Mouse (Mus musculus): Measurements from ENCODE around the gene Cbx6. TPM values are rescaled to one million over a fixed set of nuclear protein-coding genes. Genes with fewer than 3 reads are reported as not detected.
A peak's percentile ranks its signal among the peaks of the same experiment; 100 is the strongest.
"Not testable (repeated sequence)": the region's sequence is repeated elsewhere in the genome, so short reads cannot be mapped to it uniquely, and the experiment has no call there.

Gene Cbx6
- total RNA-seq, 2 experiments from 2014 or later, result 25.6 to 36.7 TPM

GRCm38 (mm10) chr15:79832064-79832900 is 2.2 kb downstream of the Cbx6 start:
- peak; percentile 39; the same call in 1 of the 2 replicates for ATAC-seq (replicated peaks; ENCODE audit: low FRiP score, low TSS enrichment, poor library complexity, severe bottlenecking)

- ATAC-seq (replicated peaks; ENCODE audit: low FRiP score, low TSS enrichment, poor library complexity, severe bottlenecking), result peak; percentile 53
Measured at GRCm38 (mm10) chr15:79830388-79830787, 4.1 kb downstream of the Cbx6 start.

GRCm38 (mm10) chr15:79829431-79829830 is 5.1 kb downstream of the Cbx6 start:
- ATAC-seq (replicated peaks; ENCODE audit: low FRiP score, low TSS enrichment, poor library complexity, severe bottlenecking), result no peak

GRCm38 (mm10) chr15:79828366-79829035 is 6.0 kb downstream of the Cbx6 start:
- ATAC-seq (replicated peaks; ENCODE audit: low FRiP score, low TSS enrichment, poor library complexity, severe bottlenecking), result no peak

- ATAC-seq (replicated peaks; ENCODE audit: low FRiP score, low TSS enrichment, poor library complexity, severe bottlenecking), result no peak
Measured at GRCm38 (mm10) chr15:79827778-79828210, 6.7 kb downstream of the Cbx6 start.

- no peak for ATAC-seq (replicated peaks; ENCODE audit: low FRiP score, low TSS enrichment, poor library complexity, severe bottlenecking)
Measured at GRCm38 (mm10) chr15:79827061-79827777, 7.3 kb downstream of the Cbx6 start.

GRCm38 (mm10) chr15:79826221-79826935 is 8.1 kb downstream of the Cbx6 start:
- ATAC-seq (replicated peaks; ENCODE audit: low FRiP score, low TSS enrichment, poor library complexity, severe bottlenecking), result no peak

- no peak for ATAC-seq (replicated peaks; ENCODE audit: low FRiP score, low TSS enrichment, poor library complexity, severe bottlenecking)
Measured at GRCm38 (mm10) chr15:79825146-79825825, 9.2 kb downstream of the Cbx6 start.

GRCm38 (mm10) chr15:79823588-79824280 is 10.8 kb downstream of the Cbx6 start:
- 0 out of 2 replicates have a peak, but pooled peaks have one; percentile 16 for ATAC-seq (replicated peaks; ENCODE audit: low FRiP score, low TSS enrichment, poor library complexity, severe bottlenecking)

GRCm38 (mm10) chr15:79822265-79823199 is 12.0 kb downstream of the Cbx6 start:
- ATAC-seq (replicated peaks; ENCODE audit: low FRiP score, low TSS enrichment, poor library complexity, severe bottlenecking), result peak; percentile 79

GRCm38 (mm10) chr15:79818325-79818724 is 16.2 kb downstream of the Cbx6 start:
- no peak for ATAC-seq (replicated peaks; ENCODE audit: low FRiP score, low TSS enrichment, poor library complexity, severe bottlenecking)

- no peak for ATAC-seq (replicated peaks; ENCODE audit: low FRiP score, low TSS enrichment, poor library complexity, severe bottlenecking)
Measured at GRCm38 (mm10) chr15:79813666-79814258, 20.7 kb downstream of the Cbx6 start.

- ATAC-seq (replicated peaks; ENCODE audit: low FRiP score, low TSS enrichment, poor library complexity, severe bottlenecking), result not testable (repeated sequence)
Measured at GRCm38 (mm10) chr15:79812840-79813239, 21.6 kb downstream of the Cbx6 start.

GRCm38 (mm10) chr15:79810997-79811396 is 23.5 kb downstream of the Cbx6 start:
- ATAC-seq (replicated peaks; ENCODE audit: low FRiP score, low TSS enrichment, poor library complexity, severe bottlenecking), result no peak

GRCm38 (mm10) chr15:79810061-79810460 is 24.4 kb downstream of the Cbx6 start:
- ATAC-seq (replicated peaks; ENCODE audit: low FRiP score, low TSS enrichment, poor library complexity, severe bottlenecking), result no peak

GRCm38 (mm10) chr15:79808658-79809057 is 25.8 kb downstream of the Cbx6 start:
- ATAC-seq (replicated peaks; ENCODE audit: low FRiP score, low TSS enrichment, poor library complexity, severe bottlenecking), result no peak

GRCm38 (mm10) chr15:79808114-79808513 is 26.4 kb downstream of the Cbx6 start:
- peak; percentile 74; the same call in 1 of the 2 replicates for ATAC-seq (replicated peaks; ENCODE audit: low FRiP score, low TSS enrichment, poor library complexity, severe bottlenecking)

Data from megakaryocyte-erythroid progenitor cell, adult 5-6 weeks (primary cell).